Mouse (Mus musculus) midbrain, embryonic 16.5 days (tissue): Measurements from ENCODE around the gene Rbks. TPM values are rescaled to one million over a fixed set of nuclear protein-coding genes. Genes with fewer than 3 reads are reported as not detected.

Source experiments
- ATAC-seq: fragments of 200-750 bp; cut with Nextera tagmentation; 2 replicates; pipeline ENCODE4 v1.8.0; 2017; ENCODE audit warnings: moderate TSS enrichment
- H3K27ac ChIP-seq: fragments of 300-500 bp; sonication (generic); 2 replicates; pipeline ENCODE4 v1.5.1; 2014; ENCODE audit warnings: mild to moderate bottlenecking, low read length, mixed read lengths
- H3K27me3 ChIP-seq: fragments of 300-500 bp; sonication (generic); 2 replicates; pipeline ENCODE4 v1.6.1; 2014; ENCODE audit warnings: low read depth, low read length, mixed read lengths; ENCODE audit not compliant: control insufficient read depth, insufficient read depth
- H3K36me3 ChIP-seq: fragments of 300-500 bp; sonication (generic); 2 replicates; pipeline ENCODE4 v1.6.1; 2014; ENCODE audit warnings: mild to moderate bottlenecking, low read length, moderate library complexity, mixed read lengths; ENCODE audit not compliant: control insufficient read depth, insufficient read depth
- H3K4me1 ChIP-seq: fragments of 300-500 bp; sonication (generic); 2 replicates; pipeline ENCODE4 v1.6.1; 2014; ENCODE audit warnings: mild to moderate bottlenecking, low read length, mixed read lengths; ENCODE audit not compliant: control insufficient read depth, insufficient read depth
- H3K4me2 ChIP-seq: fragments of 300-500 bp; sonication (generic); 2 replicates; pipeline ENCODE4 v1.6.1; 2014; ENCODE audit warnings: mild to moderate bottlenecking, low read length, mixed read lengths
- H3K4me3 ChIP-seq: fragments of 300-500 bp; sonication (generic); 2 replicates; pipeline ENCODE4 v1.5.1; 2014; ENCODE audit warnings: low read depth, mild to moderate bottlenecking, low read length, moderate library complexity, mixed read lengths
- H3K9ac ChIP-seq: fragments of 300-500 bp; sonication (generic); 2 replicates; pipeline ENCODE4 v1.6.1; 2014; ENCODE audit warnings: low read depth, low read length, mixed read lengths
- H3K9me3 ChIP-seq: fragments of 300-500 bp; sonication (generic); replicated peaks from 2 replicates; pipeline ENCODE4 v1.6.1; 2014; ENCODE audit warnings: mild to moderate bottlenecking, low read length, mixed read lengths; ENCODE audit not compliant: control insufficient read depth, poor library complexity, severe bottlenecking
- WGBS: fragments of 180-500 bp; shearing (Covaris S2); extraction: QIAGEN DNeasy Blood & Tissue Kit; methylation state at CpG from one replicate; pipeline ENCODE4 v1.1.7; 2014; 5-methylcytosine and 5-hydroxymethylcytosine counted together
- polyA plus RNA-seq: library from polyadenylated mRNA; unstranded; fragments of >200 nt; fragmentation: Nextera tagmentation; extraction: Ambion mirVana; gene quantifications from 2 replicates; pipeline ENCODE4 v1.2.1, GENCODE M21; 2015

Gene Rbks
- polyA plus RNA-seq, 1 experiment from 2014 or later: 1.9 TPM

GRCm38 (mm10) chr5:31687972-31688371 lies 9.5 kb downstream of the Rbks start:
- no peak overlapping the region for H3K4me3 ChIP-seq
- no peak overlapping the region for H3K27ac ChIP-seq
- no peak overlapping the region for H3K4me2 ChIP-seq
- H3K9me3 ChIP-seq: no peaks in the 10 kb centered on the region
- 93% methylated on average over 3 of the region's 3 CpGs for WGBS
- H3K4me1 ChIP-seq: no peaks in the 10 kb centered on the region
- H3K27me3 ChIP-seq: no peaks in the 10 kb centered on the region
- H3K36me3 ChIP-seq: no peaks in the 10 kb centered on the region
- no peak for ATAC-seq
- H3K9ac ChIP-seq: no peak overlapping the region

GRCm38 (mm10) chr5:31686040-31686439 lies 11.4 kb downstream of the Rbks start:
- ATAC-seq: no peak
- Histone ChIP-seq H3K27ac (no peak overlapping the region), H3K4me2 (no peak overlapping the region), H3K4me3 (no peak overlapping the region), H3K9ac (no peak overlapping the region), H3K36me3 (no peaks in the 10 kb centered on the region), H3K9me3 (no peaks in the 10 kb centered on the region), H3K27me3 (no peaks in the 10 kb centered on the region), H3K4me1 (no peaks in the 10 kb centered on the region)
- 42% methylated on average over 2 of the region's 2 CpGs for WGBS

GRCm38 (mm10) chr5:31682305-31682704 lies 15.1 kb downstream of the Rbks start:
- H3K4me2 ChIP-seq: no peak overlapping the region
- H3K36me3 ChIP-seq: no peaks in the 10 kb centered on the region
- no peaks in the 10 kb centered on the region for H3K27me3 ChIP-seq
- no peaks in the 10 kb centered on the region for H3K9me3 ChIP-seq
- no peaks in the 10 kb centered on the region for H3K4me1 ChIP-seq
- no peak overlapping the region for H3K4me3 ChIP-seq
- no peak overlapping the region for H3K27ac ChIP-seq
- ATAC-seq: no peak
- 79% methylated on average over 1 of the region's 1 CpGs for WGBS
- no peak overlapping the region for H3K9ac ChIP-seq

- Histone ChIP-seq H3K9me3 (no peaks in the 10 kb centered on the region), H3K4me1 (no peaks in the 10 kb centered on the region), H3K9ac (no peak overlapping the region), H3K36me3 (no peaks in the 10 kb centered on the region), H3K27ac (no peak overlapping the region), H3K4me3 (no peak overlapping the region), H3K4me2 (no peak overlapping the region), H3K27me3 (no peaks in the 10 kb centered on the region)
- no peak for ATAC-seq
- WGBS: 82% methylated on average over 4 of the region's 4 CpGs
These were observed 17.2 kb downstream of the Rbks start for GRCm38 (mm10) chr5:31680183-31680582.

- no peak overlapping the region for H3K27ac ChIP-seq
- WGBS: 73% methylated on average over 1 of the region's 1 CpGs
- no peaks in the 10 kb centered on the region for H3K9me3 ChIP-seq
- no peaks in the 10 kb centered on the region for H3K27me3 ChIP-seq
- H3K4me2 ChIP-seq: no peak overlapping the region
- no peak for ATAC-seq
- H3K4me3 ChIP-seq: no peak overlapping the region
- no peaks in the 10 kb centered on the region for H3K36me3 ChIP-seq
- H3K4me1 ChIP-seq: no peaks in the 10 kb centered on the region
- H3K9ac ChIP-seq: no peak overlapping the region
These were observed 19.4 kb downstream of the Rbks start for GRCm38 (mm10) chr5:31678000-31678399.

GRCm38 (mm10) chr5:31673431-31673830 lies 24.0 kb downstream of the Rbks start:
- no peaks in the 10 kb centered on the region for H3K4me1 ChIP-seq
- no peak overlapping the region for H3K4me2 ChIP-seq
- H3K9ac ChIP-seq: no peak overlapping the region
- no peaks in the 10 kb centered on the region for H3K9me3 ChIP-seq
- no peak for ATAC-seq
- no peak overlapping the region for H3K4me3 ChIP-seq
- 76% methylated on average over 2 of the region's 2 CpGs for WGBS
- no peak overlapping the region for H3K27ac ChIP-seq
- no peaks in the 10 kb centered on the region for H3K36me3 ChIP-seq
- H3K27me3 ChIP-seq: no peaks in the 10 kb centered on the region

GRCm38 (mm10) chr5:31671137-31671536 lies 26.3 kb downstream of the Rbks start:
- WGBS: 60% methylated on average over 2 of the region's 2 CpGs
- Histone ChIP-seq H3K4me3 (no peak overlapping the region), H3K9me3 (no peaks in the 10 kb centered on the region), H3K27me3 (no peaks in the 10 kb centered on the region), H3K36me3 (no peaks in the 10 kb centered on the region), H3K4me2 (no peak overlapping the region), H3K9ac (no peak overlapping the region), H3K27ac (no peak overlapping the region), H3K4me1 (no peaks in the 10 kb centered on the region)
- no peak for ATAC-seq

- H3K4me1 ChIP-seq: no peaks in the 10 kb centered on the region
- no peak overlapping the region for H3K9ac ChIP-seq
- WGBS: 70% methylated on average over 5 of the region's 5 CpGs
- no peak overlapping the region for H3K4me2 ChIP-seq
- no peak for ATAC-seq
- H3K36me3 ChIP-seq: no peaks in the 10 kb centered on the region
- H3K9me3 ChIP-seq: no peaks in the 10 kb centered on the region
- no peak overlapping the region for H3K27ac ChIP-seq
- no peaks in the 10 kb centered on the region for H3K27me3 ChIP-seq
- no peak overlapping the region for H3K4me3 ChIP-seq
These were observed 27.4 kb downstream of the Rbks start for GRCm38 (mm10) chr5:31669984-31670383.

- 65% methylated on average over 13 of the region's 13 CpGs for whole genome bisulfite sequencing
- Histone ChIP-seq H3K36me3 (no peaks in the 10 kb centered on the region), H3K4me2 (no peak overlapping the region), H3K27ac (no peak overlapping the region), H3K27me3 (no peaks in the 10 kb centered on the region), H3K4me3 (no peak overlapping the region), H3K9ac (no peak overlapping the region), H3K9me3 (no peaks in the 10 kb centered on the region), H3K4me1 (no peaks in the 10 kb centered on the region)
- ATAC-seq: no peak
These were observed 29.0 kb downstream of the Rbks start for GRCm38 (mm10) chr5:31668325-31668968.
